Mouse (Mus musculus) brain, embryonic 18.5 days (tissue): ENCODE measurements around the gene Rpn2.

Experiments used
- DNase-seq: peaks from one replicate; pipeline ENCODE4 v3.0.0-alpha.2; 2012; ENCODE audit warnings: low read depth, low spot score

Rpn2 gene

DNA sequence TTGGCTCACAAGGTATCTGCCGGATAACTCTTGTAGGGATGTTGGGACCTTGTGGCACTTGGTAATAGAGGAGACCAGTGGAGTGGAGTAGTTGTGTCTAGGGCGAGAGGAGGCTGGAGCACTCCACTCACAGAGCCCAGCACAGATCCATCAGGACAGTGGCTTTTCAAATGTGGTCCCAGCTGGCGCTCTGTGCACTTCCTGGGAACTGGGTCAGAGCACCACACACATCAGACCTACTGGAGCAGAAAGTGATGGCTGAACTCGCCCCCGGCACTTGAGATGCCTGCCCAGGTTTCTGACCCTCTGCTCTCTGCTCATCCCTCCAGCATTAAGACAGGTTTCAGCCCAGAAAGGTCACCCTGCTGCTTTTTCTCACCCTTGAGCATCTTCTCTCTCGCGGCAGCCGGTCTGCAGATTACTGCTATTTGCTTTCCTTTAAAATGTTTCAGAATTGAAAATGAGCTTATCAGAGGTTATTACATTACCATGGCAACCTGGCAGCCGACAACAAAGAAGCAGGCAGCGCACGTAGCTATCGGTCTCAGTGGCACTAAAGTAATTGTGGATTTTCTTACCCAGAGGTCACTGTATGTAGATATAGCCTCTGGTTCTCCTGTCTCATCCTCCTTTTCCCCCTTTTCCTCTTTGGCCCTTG, 70.4 kb downstream of the Rpn2 start:
- no peak for DNase-seq

- no peak for DNase-seq
Observed at GRCm38 (mm10) chr2:157353183-157353582, 74.4 kb downstream of the Rpn2 start.

DNA sequence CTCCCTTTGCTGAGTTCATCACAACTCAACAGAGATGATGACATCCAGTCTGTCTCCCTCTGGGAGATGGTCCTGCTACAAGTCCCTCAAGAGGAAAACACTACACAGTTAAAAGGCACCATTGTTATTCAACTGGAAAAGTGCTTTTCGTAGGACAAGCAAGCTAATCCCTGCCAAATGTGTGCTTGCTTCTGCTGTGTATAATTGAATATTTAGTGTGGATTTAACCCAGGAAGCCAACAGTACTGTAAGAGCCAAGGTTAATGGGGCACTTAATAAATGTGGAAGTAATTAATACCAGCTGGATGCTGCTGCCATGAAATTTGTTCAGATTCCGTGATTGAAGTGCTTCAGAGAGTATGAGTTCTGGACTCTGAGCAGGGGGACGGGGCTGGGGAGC, 75.3 kb downstream of the Rpn2 start:
- no peak for DNase-seq

DNA sequence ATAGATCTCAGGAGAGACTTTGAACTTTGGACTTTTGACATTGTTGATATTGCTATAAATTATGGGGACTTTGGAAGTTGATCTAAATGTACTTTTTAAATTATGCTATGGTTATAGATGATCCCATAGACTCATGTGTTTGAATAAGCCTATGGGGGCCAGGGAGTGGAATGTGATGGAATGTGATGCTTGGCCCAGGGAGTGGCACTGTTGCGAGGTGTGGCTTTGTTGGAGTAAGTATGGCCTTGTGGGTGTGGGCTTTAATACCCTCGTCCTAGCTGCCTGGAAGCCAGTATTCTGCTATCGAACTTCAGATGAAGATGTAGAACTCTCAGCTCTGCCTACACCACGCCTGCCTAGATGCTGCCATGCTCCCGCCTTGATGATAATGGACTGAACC, 81.2 kb downstream of the Rpn2 start:
- no peak for DNase-seq

DNA sequence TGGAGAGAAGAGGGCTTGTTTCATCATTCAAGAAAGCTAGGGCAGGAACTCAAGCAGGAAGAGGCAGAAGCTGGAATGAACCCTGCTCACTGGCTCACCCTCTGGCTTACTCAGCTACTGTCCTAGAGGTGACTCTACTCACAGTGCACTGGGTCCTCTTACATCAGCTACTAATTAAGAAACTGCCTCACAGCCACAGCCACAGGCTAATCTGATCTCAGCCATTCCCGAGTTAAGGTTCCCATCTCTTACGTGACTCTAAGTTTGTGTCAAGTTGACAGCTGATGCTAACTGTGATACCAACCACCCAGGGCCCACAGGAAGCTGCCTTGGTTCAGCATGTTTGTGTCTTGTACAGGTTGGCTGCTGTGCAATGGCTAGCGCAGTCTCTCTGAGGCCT, 84.2 kb downstream of the Rpn2 start:
- DNase-seq: no peak

DNA sequence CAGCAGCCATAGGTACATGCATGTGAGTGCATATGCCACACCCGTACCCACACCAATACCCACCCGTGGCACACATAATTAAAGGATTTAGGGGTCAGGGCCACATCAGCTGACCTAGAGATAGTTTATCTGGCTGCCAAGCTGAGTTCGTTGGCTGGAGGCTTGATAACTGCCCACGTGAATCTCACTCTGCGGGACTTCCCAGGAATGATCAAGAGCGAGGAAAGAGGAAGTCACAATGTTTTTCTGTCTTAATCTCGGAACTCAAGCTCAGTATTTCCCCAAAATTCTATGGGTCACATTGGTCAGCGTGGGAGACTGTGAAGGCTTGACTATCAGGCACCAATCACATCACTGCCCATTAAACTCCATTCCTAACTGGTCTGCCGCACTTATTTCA, 87.9 kb downstream of the Rpn2 start:
- DNase-seq: no peak

DNA sequence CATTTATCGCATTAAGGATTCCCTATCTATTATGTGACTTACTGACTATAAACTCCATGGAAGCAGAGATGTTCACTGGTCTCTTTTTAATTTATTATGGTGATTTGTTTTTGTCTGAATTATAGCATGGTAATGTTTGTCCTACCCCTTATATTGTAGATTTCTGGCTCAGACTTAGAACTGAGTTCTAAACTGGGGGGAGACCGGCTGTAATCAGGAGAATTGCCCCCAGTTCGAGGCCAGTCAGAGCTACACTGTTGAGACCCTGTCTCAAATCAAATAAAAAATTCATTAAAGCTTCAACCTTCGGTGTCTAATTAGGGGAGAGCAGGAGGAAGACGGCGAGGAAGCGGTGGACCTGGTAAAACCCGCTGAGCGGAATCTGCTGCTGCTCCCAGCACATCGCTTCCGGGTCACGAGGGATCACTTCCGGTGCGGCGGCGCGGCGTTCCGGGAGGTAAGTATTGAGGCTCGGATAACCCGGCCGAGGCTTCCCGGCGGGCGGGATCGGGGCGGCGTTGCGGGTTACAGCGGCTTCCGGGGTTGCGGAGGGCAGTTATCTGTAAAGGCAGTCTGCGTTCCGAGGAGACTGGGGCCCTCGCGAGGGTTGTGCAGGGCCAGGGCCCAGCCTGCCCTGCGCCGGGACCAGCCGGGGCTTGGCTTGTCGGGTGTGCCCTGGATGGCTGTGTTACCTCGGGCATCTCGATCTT, 88.5 kb downstream of the Rpn2 start, which contains the start of gene Manbal:
Gene Manbal (plus strand): TSS at position 411 of the 710 bp plus-strand sequence.
- DNase-seq: peak; percentile 72

- DNase-seq: no peak
Observed at GRCm38 (mm10) chr2:157367991-157368390, 89.2 kb downstream of the Rpn2 start.

GRCm38 (mm10) chr2:157371696-157372095, 92.9 kb downstream of the Rpn2 start:
- no peak for DNase-seq

- no peak for DNase-seq
Observed at GRCm38 (mm10) chr2:157373681-157374080, 94.9 kb downstream of the Rpn2 start.

- no peak for DNase-seq
Observed at GRCm38 (mm10) chr2:157375051-157375450, 96.2 kb downstream of the Rpn2 start.
